Mouse (Mus musculus) retina, postnatal 7 days (tissue): ENCODE measurements around the gene Abhd10.

ENCODE experiments used
- DNase-seq: peaks from one replicate; pipeline ENCODE4 v3.0.0-alpha.2; 2012; ENCODE audit warnings: low read depth, low spot score

Gene Abhd10

GRCm38 (mm10) chr16:45729163-45729562, 13.6 kb downstream of the Abhd10 start:
- DNase-seq = no peak

GRCm38 (mm10) chr16:45724742-45725102, 18.0 kb downstream of the Abhd10 start:
- DNase-seq = no peak

GRCm38 (mm10) chr16:45724061-45724741, 18.6 kb downstream of the Abhd10 start, which contains the start of gene Tagln3:
Gene Tagln3, minus strand, starts transcription at chr16:45724608.
- peak; percentile 56 for DNase-seq

- DNase-seq = no peak
These were observed 19.4 kb downstream of the Abhd10 start for GRCm38 (mm10) chr16:45723172-45723901.

GRCm38 (mm10) chr16:45722460-45722951, 20.2 kb downstream of the Abhd10 start:
- DNase-seq = no peak

- no peak for DNase-seq
These were observed 22.6 kb downstream of the Abhd10 start for GRCm38 (mm10) chr16:45720022-45720630.

GRCm38 (mm10) chr16:45718296-45718695, 24.5 kb downstream of the Abhd10 start:
- DNase-seq = no peak

GRCm38 (mm10) chr16:45714489-45715150, 28.1 kb downstream of the Abhd10 start:
- no peak for DNase-seq

GRCm38 (mm10) chr16:45713878-45714277, 28.9 kb downstream of the Abhd10 start:
- no peak for DNase-seq

GRCm38 (mm10) chr16:45713261-45713660, 29.5 kb downstream of the Abhd10 start:
- DNase-seq = no peak

GRCm38 (mm10) chr16:45711263-45711662, 31.5 kb downstream of the Abhd10 start:
- no peak for DNase-seq

- DNase-seq = no peak
These were observed 43.5 kb downstream of the Abhd10 start for GRCm38 (mm10) chr16:45699301-45699700.

- DNase-seq = no peak
These were observed 44.8 kb downstream of the Abhd10 start for GRCm38 (mm10) chr16:45697996-45698395.

- no peak for DNase-seq
These were observed 47.2 kb downstream of the Abhd10 start for GRCm38 (mm10) chr16:45695445-45696160.

- no peak for DNase-seq
These were observed 49.2 kb downstream of the Abhd10 start, which contains the start of gene Tmprss7 for GRCm38 (mm10) chr16:45693558-45693957. Gene Tmprss7, minus strand, starts transcription at chr16:45693658.

GRCm38 (mm10) chr16:45692851-45693250, 49.9 kb downstream of the Abhd10 start:
- DNase-seq = no peak

GRCm38 (mm10) chr16:45690178-45690577, 52.6 kb downstream of the Abhd10 start:
- DNase-seq = no peak

GRCm38 (mm10) chr16:45686833-45687232, 55.9 kb downstream of the Abhd10 start:
- DNase-seq = no peak

GRCm38 (mm10) chr16:45685295-45685694, 57.5 kb downstream of the Abhd10 start:
- DNase-seq = no peak

- peak; percentile 46 for DNase-seq
These were observed 57.9 kb downstream of the Abhd10 start for GRCm38 (mm10) chr16:45684815-45685214.
